Mouse (Mus musculus) E14TG2a.4 (cell line): ENCODE measurements around the gene Mtm1.

Experiments
- CTCF ChIP-seq: conservative IDR thresholded peaks from 2 replicates; pipeline ENCODE4 v1.5.1; 2014; ENCODE audit warnings: low read length
- NANOG ChIP-seq: IDR thresholded peaks from 2 replicates; pipeline ENCODE4 v1.6.1; 2014; ENCODE audit warnings: borderline replicate concordance, low read length, mixed read lengths
- POU5F1 ChIP-seq: IDR thresholded peaks from 2 replicates; pipeline ENCODE4 v1.6.1; 2014; ENCODE audit warnings: low read length, borderline replicate concordance

DNA sequence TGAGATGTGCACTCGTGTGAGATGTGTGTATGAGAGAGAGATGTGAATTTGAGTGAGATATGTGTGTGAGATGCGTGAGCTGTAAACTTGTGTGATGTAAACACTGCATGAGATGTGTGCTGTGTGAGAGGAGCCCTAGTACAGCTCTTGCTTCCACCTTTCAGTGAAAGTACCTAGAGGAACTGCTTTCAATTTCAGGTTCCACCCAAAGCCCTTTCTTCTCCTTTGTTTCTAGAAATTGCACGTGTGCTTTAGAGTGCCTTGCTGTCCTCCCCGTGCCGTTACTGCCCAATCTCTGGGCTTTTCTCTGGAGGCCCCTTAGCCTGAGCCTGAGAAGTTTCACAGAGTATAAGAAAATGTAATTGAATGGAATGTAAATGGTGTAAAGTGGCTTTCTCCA lies 16.3 kb downstream of the Mtm1 start:
- TF ChIP-seq CTCF (no peak), NANOG (no peak), POU5F1 (no peak)
